Comparison of ENCODE assay signal across 9 mouse cellular contexts in the genomic region with DNA sequence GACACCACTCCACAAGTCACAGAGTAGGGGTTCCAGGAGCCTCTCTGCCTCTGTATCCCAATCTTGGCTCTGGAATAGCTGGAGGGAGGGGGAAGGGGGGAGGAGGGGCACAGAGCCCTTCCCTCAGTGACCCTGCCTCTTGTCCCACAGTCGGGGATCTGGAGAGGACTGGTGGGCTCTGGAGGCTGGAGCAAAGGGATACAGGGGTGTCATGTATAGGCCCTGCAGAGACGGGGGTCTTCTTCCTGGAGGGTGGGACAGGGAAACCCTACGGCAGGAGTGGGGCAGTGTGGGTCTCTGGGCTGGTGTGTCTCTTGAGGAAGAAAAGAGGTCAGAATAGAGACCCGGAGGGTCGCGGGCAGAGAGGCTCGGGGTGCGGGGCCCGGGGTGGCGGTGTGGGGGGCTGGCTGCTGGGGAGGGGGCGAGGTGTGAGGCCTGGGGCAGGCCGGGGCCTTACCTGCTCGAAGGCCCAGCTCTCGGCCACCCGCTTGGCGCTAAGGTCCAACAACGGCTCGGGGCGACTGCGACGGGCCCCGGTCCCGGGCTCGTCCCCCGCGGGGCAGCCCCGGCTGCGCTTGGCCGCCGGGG. TPM values are rescaled to one million over a fixed set of nuclear protein-coding genes. Genes with fewer than 3 reads are reported as not detected.
DNase-seq lines count a peak whose midpoint lies in the region; ATAC-seq and TF ChIP-seq lines count a peak whose summit lies in the region.
"Had no signal": no experiment of that assay in that cellular context is flagged by ENCODE, and none has a peak within 500 bp of the region (broad histone marks: within the 10 kb centered on the region; RNA-seq: fewer than 3 reads in every experiment).

No protein-coding gene starts in this region.

- intact Hi-C loops in heart, postnatal 10 days (cut with DNase I): no loop called here

- H3K36me3 ChIP-seq in heart, embryonic 11.5 days (ENCODE audit: control insufficient read depth, insufficient read depth, low read length): peaks cover 6% of the 10 kb centered on the region; the same call in 1 of the 2 replicates
- H3K36me3 ChIP-seq in hindbrain, embryonic 12.5 days: peaks cover 30% of the 10 kb centered on the region
- peaks cover 3% of the 10 kb centered on the region; the same call in 1 of the 2 replicates for H3K36me3 ChIP-seq in macrophage (ENCODE audit: inconsistent target)

- peaks cover 13% of the 10 kb centered on the region; the same call in 1 of the 2 replicates for H3K79me2 ChIP-seq in macrophage (ENCODE audit: inconsistent target)

- H3K9me3 ChIP-seq in heart, embryonic 11.5 days (replicated peaks; ENCODE audit: control insufficient read depth, low read length): no peaks in the 10 kb centered on the region
- no peaks in the 10 kb centered on the region for H3K9me3 ChIP-seq in hindbrain, embryonic 12.5 days (replicated peaks)

- peak overlapping the region; percentile 89 for H3K4me3 ChIP-seq in heart, embryonic 11.5 days (ENCODE audit: low read depth, low read length)
- peak overlapping the region; percentile 94 for H3K4me3 ChIP-seq in hindbrain, embryonic 12.5 days
- H3K4me3 ChIP-seq in macrophage (ENCODE audit: inconsistent target): peak overlapping the region; percentile 84

- no peak for DNase-seq in heart, postnatal 10 days
- DNase-seq in brain, embryonic 14.5 days (ENCODE audit: low read depth): peak; percentile 24
- DNase-seq in frontal cortex, postnatal 36 days (ENCODE audit: low spot score in 2 of 2): no peak
- DNase-seq in MN1 (ENCODE audit: low spot score): no peak
- no peak for DNase-seq in cerebellum, adult 9-11 months

- under 1% methylated on average over 30 of the region's 30 CpGs for WGBS in heart, embryonic 11.5 days (ENCODE audit: insufficient replicate concordance)
- WGBS in hindbrain, embryonic 12.5 days: under 1% methylated on average over 25 of the region's 30 CpGs
- WGBS in macrophage (ENCODE audit: missing documents): under 1% methylated on average over 29 of the region's 30 CpGs

- TF ChIP-seq CTCF in brain, embryonic 14.5 days (IDR thresholded peaks at IDR 0.05; ENCODE audit: borderline replicate concordance, extremely low read depth, insufficient read depth, insufficient read length): no peak

- H3K9ac ChIP-seq in heart, embryonic 11.5 days (ENCODE audit: low read depth, low read length): peak overlapping the region; percentile 91
- H3K9ac ChIP-seq in hindbrain, embryonic 12.5 days: peak overlapping the region; percentile 99

- H3K27me3 ChIP-seq in heart, embryonic 11.5 days (ENCODE audit: control insufficient read depth, insufficient read depth, low read length): no peaks in the 10 kb centered on the region
- H3K27me3 ChIP-seq in hindbrain, embryonic 12.5 days: no peaks in the 10 kb centered on the region
- H3K27me3 ChIP-seq: Patski had no signal

- ATAC-seq in heart, embryonic 11.5 days (replicated peaks; ENCODE audit: insufficient number of reproducible peaks, low FRiP score, low TSS enrichment): 0 out of 2 replicates have a peak, but pooled peaks have one; percentile 1
- ATAC-seq in hindbrain, embryonic 12.5 days (ENCODE audit: low FRiP score): peak; percentile 55

- H3K4me1 ChIP-seq in heart, embryonic 11.5 days (ENCODE audit: control insufficient read depth, insufficient read depth, low read length): peaks cover 10% of the 10 kb centered on the region
- peaks cover 28% of the 10 kb centered on the region for H3K4me1 ChIP-seq in hindbrain, embryonic 12.5 days

- no peak; the same call in 1 of the 2 replicates for TF ChIP-seq POLR2A in brain, embryonic 14.5 days (IDR thresholded peaks at IDR 0.05; ENCODE audit: borderline replicate concordance, extremely low read depth, insufficient read depth, insufficient read length, poor library complexity, severe bottlenecking)

- peak overlapping the region; percentile 88 for H3K4me2 ChIP-seq in heart, embryonic 11.5 days
- H3K4me2 ChIP-seq in hindbrain, embryonic 12.5 days (replicated peaks): peak overlapping the region; percentile 92

- peak overlapping the region; percentile 65 for H3K27ac ChIP-seq in heart, embryonic 11.5 days (ENCODE audit: low read depth, low read length)
- peak overlapping the region; percentile 75 for H3K27ac ChIP-seq in hindbrain, embryonic 12.5 days
- peak overlapping the region; percentile 79 for H3K27ac ChIP-seq in macrophage

RNA-seq across cellular contexts. Expression of a gene that starts 0.4 kb away (rescaled TPM):
- 6.3 and 7.8 TPM in 2 replicates for polyA plus RNA-seq in heart, embryonic 11.5 days (2014; fragmentation: Nextera tagmentation; extraction: Ambion mirVana)
- 10 to 100 TPM; 10.5 to 11.3 TPM for total RNA-seq in heart, postnatal 10 days (2021)
- 63.1 and 67.1 TPM in 2 replicates for polyA plus RNA-seq in brain, embryonic 14.5 days (2012; rRNA removed)
- 57.5 and 59.0 TPM in 2 replicates for polyA plus RNA-seq in hindbrain, embryonic 12.5 days (2016; fragmentation: Nextera tagmentation; extraction: Ambion mirVana)
- 100 to 1,000 TPM in 10 of 26 experiments, 10 to 100 TPM in 16; 14.9 to 367 (median 57.3) TPM for total RNA-seq in macrophage (2018; cell fraction: chromatin; rRNA removed)
- total RNA-seq in macrophage (2018; cell fraction: cytosol; rRNA removed): 100 to 1,000 TPM in 3 of 26 experiments, 10 to 100 TPM in 15, 1 to 10 TPM in 8; 8.4 to 139 (median 12.8) TPM
- total RNA-seq in macrophage (2018; cell fraction: nucleus; rRNA removed): 100 to 1,000 TPM in 9 of 26 experiments, 10 to 100 TPM in 17; 10.4 to 250 (median 62.3) TPM
- 5.1 to 8.7 TPM (median 7.9 TPM) in 3 replicates for polyA plus RNA-seq in macrophage (2018)

RNA-seq across cellular contexts. Expression of a gene that starts 13.0 kb away (rescaled TPM):
- 321 and 330 TPM in 2 replicates for polyA plus RNA-seq in heart, embryonic 11.5 days (2014; fragmentation: Nextera tagmentation; extraction: Ambion mirVana)
- 100 to 1,000 TPM; 222 to 230 TPM for total RNA-seq in heart, postnatal 10 days (2021)
- polyA plus RNA-seq in brain, embryonic 14.5 days (2012; rRNA removed): 165 and 185 TPM in 2 replicates
- polyA plus RNA-seq in hindbrain, embryonic 12.5 days (2016; fragmentation: Nextera tagmentation; extraction: Ambion mirVana): 255 and 266 TPM in 2 replicates
- total RNA-seq in macrophage (2018; cell fraction: chromatin; rRNA removed): 10 to 100 TPM in 24 of 26 experiments, 1 to 10 TPM in 2; 5.9 to 54.7 (median 20.9) TPM
- 100 to 1,000 TPM; 149 to 210 (median 177) TPM for total RNA-seq in macrophage (2018; cell fraction: cytosol; rRNA removed)
- 10 to 100 TPM; 15.7 to 76.5 (median 48.7) TPM for total RNA-seq in macrophage (2018; cell fraction: nucleus; rRNA removed)
- 203 to 260 TPM (median 230 TPM) in 3 replicates for polyA plus RNA-seq in macrophage (2018)

RNA-seq across cellular contexts. Expression of a gene that starts 20.6 kb away (rescaled TPM):
- 45.3 and 50.7 TPM in 2 replicates for polyA plus RNA-seq in heart, embryonic 11.5 days (2014; fragmentation: Nextera tagmentation; extraction: Ambion mirVana)
- total RNA-seq in heart, postnatal 10 days (2021): 10 to 100 TPM; 15.5 to 16.0 TPM
- polyA plus RNA-seq in brain, embryonic 14.5 days (2012; rRNA removed): 37.4 and 62.2 TPM in 2 replicates
- polyA plus RNA-seq in hindbrain, embryonic 12.5 days (2016; fragmentation: Nextera tagmentation; extraction: Ambion mirVana): 57.3 and 62.9 TPM in 2 replicates
- 10 to 100 TPM in 11 of 26 experiments, 1 to 10 TPM in 15; 1.1 to 27.3 (median 8.8) TPM for total RNA-seq in macrophage (2018; cell fraction: chromatin; rRNA removed)
- total RNA-seq in macrophage (2018; cell fraction: cytosol; rRNA removed): 1 to 10 TPM; 1.8 to 7.9 (median 4.1) TPM
- total RNA-seq in macrophage (2018; cell fraction: nucleus; rRNA removed): 10 to 100 TPM in 7 of 26 experiments, 1 to 10 TPM in 18, under 1 TPM in 1; 0.92 to 27.5 (median 5.8) TPM
- 2.2 to 7.5 TPM (median 6.1 TPM) in 3 replicates for polyA plus RNA-seq in macrophage (2018)

RNA-seq across cellular contexts. Expression of a gene that starts 33.7 kb away (rescaled TPM):
- polyA plus RNA-seq in heart, embryonic 11.5 days (2014; fragmentation: Nextera tagmentation; extraction: Ambion mirVana): 16.1 and 18.5 TPM in 2 replicates
- total RNA-seq in heart, postnatal 10 days (2021): 10 to 100 TPM; 10.0 to 14.3 TPM
- polyA plus RNA-seq in brain, embryonic 14.5 days (2012; rRNA removed): 35.0 and 40.6 TPM in 2 replicates
- 18.4 and 22.0 TPM in 2 replicates for polyA plus RNA-seq in hindbrain, embryonic 12.5 days (2016; fragmentation: Nextera tagmentation; extraction: Ambion mirVana)
- total RNA-seq in macrophage (2018; cell fraction: chromatin; rRNA removed): 10 to 100 TPM; 17.0 to 66.1 (median 33.9) TPM
- total RNA-seq in macrophage (2018; cell fraction: cytosol; rRNA removed): 10 to 100 TPM in 23 of 26 experiments, 1 to 10 TPM in 3; 7.2 to 22.3 (median 13.5) TPM
- 10 to 100 TPM; 12.1 to 68.5 (median 27.4) TPM for total RNA-seq in macrophage (2018; cell fraction: nucleus; rRNA removed)
- polyA plus RNA-seq in macrophage (2018): 15.6 to 41.2 TPM (median 24.1 TPM) in 3 replicates

RNA-seq across cellular contexts. Expression of a gene that starts 51.5 kb away (rescaled TPM):
- 1.4 and 2.8 TPM in 2 replicates for polyA plus RNA-seq in heart, embryonic 11.5 days (2014; fragmentation: Nextera tagmentation; extraction: Ambion mirVana)
- 1 to 10 TPM; 3.6 to 4.1 TPM for total RNA-seq in heart, postnatal 10 days (2021)
- 5.3 and 7.5 TPM in 2 replicates for polyA plus RNA-seq in brain, embryonic 14.5 days (2012; rRNA removed)
- 5.8 and 7.2 TPM in 2 replicates for polyA plus RNA-seq in hindbrain, embryonic 12.5 days (2016; fragmentation: Nextera tagmentation; extraction: Ambion mirVana)
- total RNA-seq in macrophage (2018; cell fraction: chromatin; rRNA removed): not detected
- total RNA-seq in macrophage (2018; cell fraction: cytosol; rRNA removed): not detected
- total RNA-seq in macrophage (2018; cell fraction: nucleus; rRNA removed): not detected
- polyA plus RNA-seq in macrophage (2018): not detected in 3 replicates
